Mouse (Mus musculus) cerebellum, adult 2 months (tissue): Measurements from ENCODE around the gene Panx2.

Experiments used
- CTCF ChIP-seq: fragments of 200-500 bp; IDR thresholded peaks from 2 replicates; pipeline ENCODE4 v1.5.1; 2011; ENCODE audit warnings: low read depth, mild to moderate bottlenecking, control low read depth, low read length, moderate library complexity, borderline replicate concordance; ENCODE audit not compliant: insufficient read depth
- POLR2A ChIP-seq: fragments of 200-500 bp; IDR thresholded peaks from 2 replicates; pipeline ENCODE4 v1.6.1; 2011; ENCODE audit warnings: low read length, control low read depth, borderline replicate concordance; ENCODE audit not compliant: insufficient read depth

DNA sequence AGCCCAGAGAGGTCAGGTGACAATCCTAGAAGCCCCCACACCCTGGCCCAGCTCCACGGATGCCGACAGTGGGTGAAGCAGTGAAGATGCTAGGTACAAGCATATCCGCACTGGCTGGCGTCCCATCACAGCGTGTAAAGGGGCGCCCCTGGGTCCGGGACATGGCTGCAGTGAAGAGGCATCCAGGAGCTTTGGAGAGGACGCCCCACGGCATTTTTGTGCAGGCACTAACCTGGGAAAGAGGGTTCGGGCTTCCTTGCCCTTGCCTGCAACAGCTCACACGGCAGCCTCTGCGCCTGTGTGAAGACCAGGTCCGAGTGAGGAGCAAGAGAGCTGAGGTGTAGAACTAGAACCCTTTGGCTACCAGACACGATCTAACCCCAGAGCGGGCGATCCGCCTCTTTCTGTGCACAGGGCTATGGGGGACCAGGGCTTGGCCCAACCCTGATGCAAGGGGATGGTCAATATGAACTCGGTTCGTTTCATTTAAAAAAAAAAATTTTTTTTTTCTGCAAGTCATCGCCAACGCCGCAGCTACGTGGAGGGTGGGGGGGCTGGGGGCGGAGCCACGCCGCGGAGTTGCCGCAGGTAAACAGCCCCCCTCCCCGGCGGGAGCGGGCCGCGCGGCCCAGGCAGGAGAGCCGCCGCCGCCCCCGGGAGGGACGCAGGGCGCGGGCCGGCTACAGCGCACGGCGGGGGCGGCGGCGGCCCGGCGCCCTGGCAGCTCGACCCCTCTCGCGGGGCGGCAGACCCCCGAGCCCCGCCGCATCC is at the start of gene Panx2:
- TF ChIP-seq CTCF: no peak
- TF ChIP-seq POLR2A: peak; percentile 60; the same call in 1 of the 2 replicates
